Mouse (Mus musculus) CD4-positive naive resting alpha-beta T cell, adult 57 days (primary cell): ENCODE results near the gene Rdh19. TPM values are rescaled to one million over a fixed set of nuclear protein-coding genes. Genes with fewer than 3 reads are reported as not detected.

Source experiments
- total RNA-seq: library from RNA; stranded (reverse); gene quantifications from one replicate; pipeline ENCODE4 v1.2.4, GENCODE M21; 2023

Rdh19 gene
- not detected for total RNA-seq

GRCm38 (mm10) chr10:127849628-127850027 is at the start of gene Rdh19:
Gene Rdh19 (plus strand): TSS chr10:127849928.

GRCm38 (mm10) chr10:127800891-127801290 is 48.8 kb upstream of the Rdh19 start, which contains the start of gene Rdh16:
Gene Rdh16 (plus strand): TSS chr10:127801152.

GRCm38 (mm10) chr10:127866232-127866631 is 16.5 kb downstream of the Rdh19 start, which contains the start of gene Rdh16f2:
Gene Rdh16f2 (plus strand): TSS chr10:127866474.

GRCm38 (mm10) chr10:127888605-127889004 is 38.9 kb downstream of the Rdh19 start, which contains the start of gene Rdh7:
Gene Rdh7 (minus strand): TSS chr10:127888817.

GRCm38 (mm10) chr10:127898218-127898617 is 48.5 kb downstream of the Rdh19 start, which contains the start of gene Sdr9c7:
Gene Sdr9c7 (plus strand): TSS chr10:127898518.

Other genes starting within 250 kb of the Rdh19 start
- gene Lrp1, start 228.8 kb upstream of the Rdh19 start, total RNA-seq: 9.4 TPM
- gene Stat6, start 206.9 kb upstream of the Rdh19 start, total RNA-seq: 196 TPM
- gene Nemp1, start 183.0 kb upstream of the Rdh19 start, total RNA-seq: 7.1 TPM
- 48.2 TPM for gene Nab2, start 181.4 kb upstream of the Rdh19 start, total RNA-seq
- gene Myo1a, start 144.8 kb upstream of the Rdh19 start, total RNA-seq: 0.33 TPM
- not detected for gene Tac2, start 125.5 kb upstream of the Rdh19 start, total RNA-seq
- gene Zbtb39, start 110.4 kb upstream of the Rdh19 start, total RNA-seq: 10.6 TPM
- gene Gpr182, start 98.2 kb upstream of the Rdh19 start, total RNA-seq: 0.41 TPM
- 0.18 TPM for gene Rdh1, start 90.2 kb upstream of the Rdh19 start, total RNA-seq
- gene Rdh16f1, start 90.1 kb upstream of the Rdh19 start, total RNA-seq: not detected
- 0.80 TPM for gene Rdh9, start 73.5 kb upstream of the Rdh19 start, total RNA-seq
- gene Rdh16, start 48.8 kb upstream of the Rdh19 start, total RNA-seq: not detected
- gene Rdh16f2, start 16.5 kb downstream of the Rdh19 start, total RNA-seq: not detected
- gene Rdh7, start 38.9 kb downstream of the Rdh19 start, total RNA-seq: not detected
- not detected for gene Sdr9c7, start 48.6 kb downstream of the Rdh19 start, total RNA-seq
- not detected for gene Hsd17b6, start 157.7 kb downstream of the Rdh19 start, total RNA-seq
- gene Prim1, start 165.2 kb downstream of the Rdh19 start, total RNA-seq: 13.9 TPM
- gene Naca, start 185.6 kb downstream of the Rdh19 start, total RNA-seq: 733 TPM
- gene Ptges3, start 209.0 kb downstream of the Rdh19 start, total RNA-seq: 122 TPM
- gene Atp5b, start 233.3 kb downstream of the Rdh19 start, total RNA-seq: 586 TPM
- gene Baz2a, start 241.6 kb downstream of the Rdh19 start, total RNA-seq: 125 TPM